Mouse (Mus musculus) midbrain, embryonic 14.5 days (tissue): ENCODE measurements around the gene 5430427O19Rik. TPM values are rescaled to one million over a fixed set of nuclear protein-coding genes. Genes with fewer than 3 reads are reported as not detected.

Experiments
- ATAC-seq: fragments of 200-750 bp; cut with Nextera tagmentation; 2 replicates; pipeline ENCODE4 v1.8.0; 2017; ENCODE audit warnings: moderate number of reproducible peaks, moderate library complexity; ENCODE audit not compliant: low FRiP score, low TSS enrichment
- DNase-seq: peaks from one replicate; pipeline ENCODE4 v3.0.0-alpha.2; 2015
- H3K27ac ChIP-seq: fragments of 300-500 bp; sonication (generic); replicated peaks from 2 replicates; pipeline ENCODE4 v1.5.1; 2014; ENCODE audit warnings: mild to moderate bottlenecking, low read depth, low read length, moderate library complexity
- H3K27me3 ChIP-seq: fragments of 300-500 bp; sonication (generic); 2 replicates; pipeline ENCODE4 v1.6.1; 2014; ENCODE audit warnings: low read length, control low read depth, mixed read lengths; ENCODE audit not compliant: control insufficient read depth, insufficient read depth
- H3K36me3 ChIP-seq: fragments of 300-500 bp; sonication (generic); 2 replicates; pipeline ENCODE4 v1.6.1; 2014; ENCODE audit warnings: low read length, control low read depth; ENCODE audit not compliant: control insufficient read depth, insufficient read depth
- H3K4me1 ChIP-seq: fragments of 300-500 bp; sonication (generic); 2 replicates; pipeline ENCODE4 v1.6.1; 2014; ENCODE audit warnings: mild to moderate bottlenecking, antibody characterized with exemption, low read length, control low read depth; ENCODE audit not compliant: control insufficient read depth, insufficient read depth
- H3K4me2 ChIP-seq: fragments of 300-500 bp; sonication (generic); 2 replicates; pipeline ENCODE4 v1.6.1; 2014; ENCODE audit warnings: mild to moderate bottlenecking, low read length, moderate library complexity
- H3K4me3 ChIP-seq: fragments of 300-500 bp; sonication (generic); replicated peaks from 2 replicates; pipeline ENCODE4 v1.5.1; 2014; ENCODE audit warnings: low read depth, low read length
- H3K9ac ChIP-seq: fragments of 300-500 bp; sonication (generic); replicated peaks from 2 replicates; pipeline ENCODE4 v1.6.1; 2014; ENCODE audit warnings: mild to moderate bottlenecking, low read length, moderate library complexity
- H3K9me3 ChIP-seq: fragments of 300-500 bp; sonication (generic); 2 replicates; pipeline ENCODE4 v1.6.1; 2016; ENCODE audit warnings: low read length, control low read depth, mixed read lengths; ENCODE audit not compliant: control insufficient read depth
- WGBS: fragments of 180-500 bp; shearing (Covaris S2); extraction: QIAGEN DNeasy Blood & Tissue Kit; methylation state at CpG from one replicate; pipeline ENCODE4 v1.1.7; 2014; 5-methylcytosine and 5-hydroxymethylcytosine counted together
- polyA plus RNA-seq: library from polyadenylated mRNA; unstranded; fragments of >200 nt; fragmentation: Nextera tagmentation; extraction: Ambion mirVana; gene quantifications from 2 replicates; pipeline ENCODE4 v1.2.1, GENCODE M21; 2014

The 5430427O19Rik gene
- polyA plus RNA-seq, 1 experiment from 2014 or later: 0.11 TPM

DNA sequence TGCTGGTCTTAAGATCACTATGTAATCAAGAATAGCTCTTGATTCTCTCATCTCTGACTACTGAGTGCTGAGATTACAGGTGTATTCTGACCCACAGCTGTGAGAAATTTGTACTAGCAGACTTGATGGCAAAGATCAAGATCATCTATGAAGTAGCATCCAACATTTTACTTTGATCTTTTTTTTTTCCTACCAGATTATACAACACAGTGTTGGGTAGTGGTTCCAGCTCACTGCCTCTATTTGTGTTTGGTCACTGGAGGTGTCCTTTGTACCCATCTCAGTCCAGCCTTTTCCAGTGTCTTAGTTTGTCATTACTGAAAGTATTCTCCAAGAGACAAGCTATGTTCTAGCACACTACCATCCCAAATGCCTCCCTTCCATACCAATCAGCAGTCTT lies 5.8 kb downstream of the 5430427O19Rik start:
- ATAC-seq (no peak), DNase-seq (no peak)
- Histone ChIP-seq H3K4me1 (no peaks in the 10 kb centered on the region), H3K9me3 (no peaks in the 10 kb centered on the region), H3K9ac (no peak overlapping the region), H3K4me2 (no peak overlapping the region), H3K27me3 (no peaks in the 10 kb centered on the region), H3K36me3 (no peaks in the 10 kb centered on the region), H3K4me3 (no peak overlapping the region), H3K27ac (no peak overlapping the region)

DNA sequence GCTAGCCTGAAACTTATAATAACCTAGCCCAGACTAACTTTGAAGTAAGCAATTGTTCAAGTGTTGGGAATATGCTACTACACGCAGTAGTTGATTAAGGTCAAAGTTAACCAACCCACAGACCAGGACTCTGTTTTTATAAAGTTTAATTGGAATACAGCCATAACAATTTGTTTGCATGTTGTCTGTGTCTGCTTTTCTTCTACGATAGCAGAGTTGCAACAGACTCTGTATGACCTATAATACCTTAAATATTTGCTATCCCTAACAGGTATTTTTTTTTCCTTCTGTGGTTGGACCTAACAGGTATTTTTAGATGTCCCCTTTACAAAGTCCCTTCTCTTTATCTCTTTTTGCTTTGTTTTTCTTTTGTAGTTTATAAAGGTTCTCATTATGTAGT lies 7.6 kb downstream of the 5430427O19Rik start:
- ATAC-seq (no peak), DNase-seq (no peak)
- no peaks in the 10 kb centered on the region for H3K4me1 ChIP-seq
- H3K36me3 ChIP-seq: no peaks in the 10 kb centered on the region
- WGBS: 78% methylated on average over 2 of the region's 2 CpGs
- H3K27me3 ChIP-seq: no peaks in the 10 kb centered on the region
- no peak overlapping the region for H3K27ac ChIP-seq
- H3K9ac ChIP-seq: no peak overlapping the region
- H3K9me3 ChIP-seq: no peaks in the 10 kb centered on the region
- H3K4me2 ChIP-seq: no peak overlapping the region
- no peak overlapping the region for H3K4me3 ChIP-seq

DNA sequence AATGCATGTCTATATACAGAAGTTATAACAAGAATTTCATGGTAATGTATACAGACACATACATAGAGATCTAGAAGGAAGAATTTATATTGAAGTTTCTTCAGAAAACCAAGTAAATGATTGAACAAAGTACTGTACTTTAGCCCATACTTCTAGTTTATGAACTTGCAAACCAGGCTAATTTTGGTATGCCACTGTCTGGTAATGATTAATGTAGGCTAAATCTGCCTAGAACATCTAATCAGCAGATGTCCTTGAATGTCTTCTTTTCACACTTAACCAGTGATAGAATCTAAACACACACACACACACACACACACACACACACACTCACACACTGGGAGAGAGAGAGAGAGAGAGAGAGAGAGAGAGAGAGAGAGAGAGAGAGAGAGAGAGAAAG lies 8.1 kb downstream of the 5430427O19Rik start:
- Histone ChIP-seq H3K36me3 (no peaks in the 10 kb centered on the region), H3K9ac (no peak overlapping the region)
- no peak for ATAC-seq

DNA sequence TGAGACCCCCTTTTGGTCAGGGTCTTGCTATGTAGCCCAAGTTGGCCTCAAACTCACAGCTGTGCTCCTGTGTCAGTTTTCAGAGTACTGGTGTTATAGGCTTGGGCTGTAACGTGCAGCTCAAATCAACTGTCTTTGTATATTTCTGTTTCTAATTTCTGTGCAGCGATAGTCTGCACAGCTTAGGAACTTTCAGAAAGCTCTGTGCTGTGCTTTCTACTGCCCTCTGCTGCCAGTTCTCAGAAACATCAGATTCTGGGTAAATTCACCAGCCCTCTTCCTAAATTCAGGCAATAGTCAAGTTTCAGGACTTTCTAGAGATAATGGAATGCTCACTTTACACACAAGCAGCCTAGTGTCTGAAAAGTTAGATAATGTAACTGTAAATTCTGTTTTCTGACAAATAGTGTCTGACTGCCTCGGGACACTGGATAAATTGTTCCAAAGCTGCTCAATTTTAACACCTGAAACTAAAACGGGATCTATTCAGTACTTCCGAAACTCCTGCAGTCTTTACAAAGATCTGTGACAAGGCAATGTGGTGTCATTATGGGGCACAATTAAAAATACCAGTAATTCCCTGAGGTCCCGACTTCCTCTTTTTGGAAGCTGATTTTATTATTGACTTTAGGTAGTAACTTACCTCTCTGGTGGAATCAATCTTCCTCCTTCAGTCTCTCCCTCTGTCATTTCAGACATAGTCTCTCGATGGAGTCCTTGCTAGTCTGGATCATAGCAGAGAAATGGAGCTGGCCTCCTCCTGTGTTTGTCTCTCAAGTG lies 9.2 kb downstream of the 5430427O19Rik start:
- peak; percentile 60 for DNase-seq
- no peaks in the 10 kb centered on the region for H3K36me3 ChIP-seq
- H3K27ac ChIP-seq: no peak overlapping the region
- H3K27me3 ChIP-seq: no peaks in the 10 kb centered on the region
- H3K4me1 ChIP-seq: no peaks in the 10 kb centered on the region
- H3K4me3 ChIP-seq: no peak overlapping the region
- 71% methylated on average over 7 of the region's 7 CpGs for whole genome bisulfite sequencing
- H3K9ac ChIP-seq: no peak overlapping the region
- H3K4me2 ChIP-seq: no peak overlapping the region
- peak; percentile 34; the same call in 1 of the 2 replicates for ATAC-seq
- H3K9me3 ChIP-seq: no peaks in the 10 kb centered on the region

More for the DNA sequence above, 8.1 kb downstream of the 5430427O19Rik start:
- DNase-seq: no peak
- H3K4me2 ChIP-seq: no peak overlapping the region
- no peak overlapping the region for H3K4me3 ChIP-seq
- H3K27ac ChIP-seq: no peak overlapping the region
- H3K4me1 ChIP-seq: no peaks in the 10 kb centered on the region
- H3K27me3 ChIP-seq: no peaks in the 10 kb centered on the region
- no peaks in the 10 kb centered on the region for H3K9me3 ChIP-seq

GRCm38 (mm10) chrX:85886651-85887050 lies 16.5 kb downstream of the 5430427O19Rik start:
- Histone ChIP-seq H3K9me3 (no peaks in the 10 kb centered on the region), H3K4me2 (no peak overlapping the region), H3K27ac (no peak overlapping the region), H3K4me1 (no peaks in the 10 kb centered on the region), H3K4me3 (no peak overlapping the region), H3K9ac (no peak overlapping the region), H3K27me3 (no peaks in the 10 kb centered on the region), H3K36me3 (no peaks in the 10 kb centered on the region)
- 46% methylated on average over 5 of the region's 5 CpGs for WGBS
- ATAC-seq: no peak
- no peak for DNase-seq

DNA sequence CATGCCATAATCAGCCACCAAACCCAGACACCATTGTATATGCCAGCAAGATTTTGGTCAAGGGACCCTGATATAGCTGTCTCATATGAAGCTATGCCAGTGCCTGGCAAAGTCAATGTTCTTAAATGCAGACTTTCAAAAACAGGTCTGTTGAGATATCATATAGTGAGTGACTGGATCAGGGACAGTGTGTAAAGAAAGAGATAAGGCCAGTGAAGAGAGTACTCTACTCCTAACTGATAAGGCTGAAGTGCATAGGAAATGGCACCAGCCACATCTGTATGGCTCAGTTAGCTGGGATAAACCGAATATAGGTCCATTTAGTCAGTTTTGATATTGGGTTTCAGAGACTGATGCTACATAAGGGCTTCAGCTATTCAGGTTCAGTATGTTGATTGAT lies 31.0 kb downstream of the 5430427O19Rik start:
- Histone ChIP-seq H3K36me3 (no peaks in the 10 kb centered on the region), H3K4me2 (no peak overlapping the region), H3K9ac (no peak overlapping the region), H3K4me3 (no peak overlapping the region), H3K9me3 (no peaks in the 10 kb centered on the region), H3K27me3 (no peaks in the 10 kb centered on the region), H3K27ac (no peak overlapping the region), H3K4me1 (no peaks in the 10 kb centered on the region)
- no peak for ATAC-seq
- no peak for DNase-seq
- WGBS: 72% methylated on average over 1 of the region's 1 CpGs

GRCm38 (mm10) chrX:85919034-85919433 lies 48.9 kb downstream of the 5430427O19Rik start:
- ATAC-seq (no peak), DNase-seq (peak; percentile 37)
- no peaks in the 10 kb centered on the region for H3K4me1 ChIP-seq
- no peak overlapping the region for H3K27ac ChIP-seq
- H3K36me3 ChIP-seq: no peaks in the 10 kb centered on the region
- H3K27me3 ChIP-seq: no peaks in the 10 kb centered on the region
- no peak overlapping the region for H3K4me3 ChIP-seq
- H3K4me2 ChIP-seq: no peak overlapping the region
- 48% methylated on average over 3 of the region's 3 CpGs for WGBS
- no peaks in the 10 kb centered on the region for H3K9me3 ChIP-seq
- no peak overlapping the region for H3K9ac ChIP-seq

- Histone ChIP-seq H3K9me3 (no peaks in the 10 kb centered on the region), H3K9ac (no peak overlapping the region), H3K36me3 (no peaks in the 10 kb centered on the region), H3K4me2 (no peak overlapping the region), H3K27ac (no peak overlapping the region), H3K4me1 (no peaks in the 10 kb centered on the region), H3K27me3 (no peaks in the 10 kb centered on the region), H3K4me3 (no peak overlapping the region)
- ATAC-seq (no peak), DNase-seq (peak; percentile 78)
- 12% methylated on average over 2 of the region's 2 CpGs for whole genome bisulfite sequencing
Observed at GRCm38 (mm10) chrX:85932991-85933390, 62.8 kb downstream of the 5430427O19Rik start.
